Mouse (Mus musculus) heart, embryonic 11.5 days (tissue): ENCODE measurements at regions not wholly inside any gene's neighbourhood (a gene's known extent, or its start where the extent isn't known, plus 50 kb on each side); places are given as distances from the start of the nearest gene placed in this dataset.
A peak's percentile ranks its signal among the peaks of the same experiment; 100 is the strongest.

Experiments used
- ATAC-seq: fragments of 200-750 bp; cut with Nextera tagmentation; replicated peaks from 2 replicates; pipeline ENCODE4 v1.8.0; 2017; ENCODE audit warnings: moderate library complexity; ENCODE audit not compliant: insufficient number of reproducible peaks, low FRiP score, low TSS enrichment
- H3K27ac ChIP-seq: fragments of 300-500 bp; sonication (generic); 2 replicates; pipeline ENCODE4 v1.5.1; 2014; ENCODE audit warnings: mild to moderate bottlenecking, low read depth, low read length
- H3K27me3 ChIP-seq: fragments of 300-500 bp; sonication (generic); 2 replicates; pipeline ENCODE4 v1.6.1; 2014; ENCODE audit warnings: mild to moderate bottlenecking, low read length, mixed read lengths; ENCODE audit not compliant: control insufficient read depth, insufficient read depth
- H3K36me3 ChIP-seq: fragments of 300-500 bp; sonication (generic); 2 replicates; pipeline ENCODE4 v1.6.1; 2014; ENCODE audit warnings: mild to moderate bottlenecking, low read length, moderate library complexity, mixed read lengths; ENCODE audit not compliant: control insufficient read depth, insufficient read depth
- H3K4me1 ChIP-seq: fragments of 300-500 bp; sonication (generic); 2 replicates; pipeline ENCODE4 v1.6.1; 2014; ENCODE audit warnings: low read length; ENCODE audit not compliant: control insufficient read depth, insufficient read depth
- H3K4me2 ChIP-seq: fragments of 300-500 bp; sonication (generic); 2 replicates; pipeline ENCODE4 v1.6.1; 2014; ENCODE audit warnings: mild to moderate bottlenecking, moderate library complexity
- H3K4me3 ChIP-seq: fragments of 300-500 bp; sonication (generic); 2 replicates; pipeline ENCODE4 v1.5.1; 2014; ENCODE audit warnings: low read depth, low read length
- H3K9ac ChIP-seq: fragments of 300-500 bp; sonication (generic); 2 replicates; pipeline ENCODE4 v1.6.1; 2014; ENCODE audit warnings: mild to moderate bottlenecking, low read depth, low read length, moderate library complexity
- H3K9me3 ChIP-seq: fragments of 300-500 bp; sonication (generic); replicated peaks from 2 replicates; pipeline ENCODE4 v1.6.1; 2016; ENCODE audit warnings: low read length; ENCODE audit not compliant: control insufficient read depth
- WGBS: fragments of 180-500 bp; shearing (Covaris S2); extraction: QIAGEN DNeasy Blood & Tissue Kit; methylation state at CpG from one replicate; pipeline ENCODE4 v1.1.7; 2014; ENCODE audit not compliant: insufficient replicate concordance; 5-methylcytosine and 5-hydroxymethylcytosine counted together

DNA sequence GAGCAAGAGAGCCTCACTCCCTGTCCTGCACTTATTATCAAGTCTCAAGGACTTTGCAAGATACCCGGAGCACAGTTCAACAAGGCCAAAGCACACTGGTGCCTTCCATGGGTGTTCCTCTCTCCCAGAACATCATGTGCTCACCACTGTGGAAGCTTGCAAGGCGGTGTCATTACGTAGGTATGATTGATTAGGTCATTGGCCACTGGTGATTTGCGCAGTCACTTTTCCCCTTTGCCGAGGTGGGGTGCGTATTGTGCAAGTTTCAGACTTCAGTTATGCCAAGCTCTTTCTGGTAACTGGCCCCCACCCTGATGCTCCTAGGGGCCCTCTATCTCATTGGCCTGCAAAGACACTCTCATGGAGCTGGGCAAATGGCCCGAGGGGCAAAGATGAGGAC, 98.3 kb upstream of the Errfi1 start:
- ATAC-seq: no peak
- no peak overlapping the region for H3K4me3 ChIP-seq
- no peak overlapping the region for H3K27ac ChIP-seq
- no peak overlapping the region for H3K4me2 ChIP-seq
- 89% methylated on average over 7 of the region's 7 CpGs for WGBS
- H3K9me3 ChIP-seq: no peaks in the 10 kb centered on the region
- peaks cover 23% of the 10 kb centered on the region for H3K4me1 ChIP-seq
- H3K36me3 ChIP-seq: no peaks in the 10 kb centered on the region
- H3K27me3 ChIP-seq: no peaks in the 10 kb centered on the region
- no peak overlapping the region for H3K9ac ChIP-seq

DNA sequence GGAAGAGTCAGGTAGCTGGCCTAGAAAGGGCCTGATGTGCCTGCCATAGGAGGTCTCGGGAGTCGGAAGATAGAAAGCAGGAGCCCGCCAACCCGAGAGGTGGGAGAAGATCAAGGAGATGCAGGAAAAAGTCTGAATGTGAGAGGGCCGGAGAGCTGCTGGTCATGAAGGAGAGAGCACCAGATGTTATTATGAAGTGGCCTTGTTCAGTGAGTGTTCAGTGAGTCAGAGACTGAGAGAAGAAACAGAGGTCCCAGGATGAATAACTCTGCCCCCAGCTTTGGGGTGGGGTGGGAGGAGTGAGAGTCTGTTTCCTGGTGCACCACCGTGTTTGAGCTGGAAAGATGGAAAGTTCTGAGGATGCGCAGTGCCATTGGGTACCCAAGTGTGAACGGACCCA, 100.2 kb upstream of the Slc45a1 start:
- Histone ChIP-seq H3K4me2 (no peak overlapping the region), H3K27me3 (no peaks in the 10 kb centered on the region), H3K36me3 (no peaks in the 10 kb centered on the region), H3K4me1 (peaks cover 19% of the 10 kb centered on the region), H3K27ac (no peak overlapping the region), H3K4me3 (no peak overlapping the region), H3K9me3 (no peaks in the 10 kb centered on the region), H3K9ac (no peak overlapping the region)
- no peak for ATAC-seq
- 78% methylated on average over 8 of the region's 8 CpGs for WGBS

DNA sequence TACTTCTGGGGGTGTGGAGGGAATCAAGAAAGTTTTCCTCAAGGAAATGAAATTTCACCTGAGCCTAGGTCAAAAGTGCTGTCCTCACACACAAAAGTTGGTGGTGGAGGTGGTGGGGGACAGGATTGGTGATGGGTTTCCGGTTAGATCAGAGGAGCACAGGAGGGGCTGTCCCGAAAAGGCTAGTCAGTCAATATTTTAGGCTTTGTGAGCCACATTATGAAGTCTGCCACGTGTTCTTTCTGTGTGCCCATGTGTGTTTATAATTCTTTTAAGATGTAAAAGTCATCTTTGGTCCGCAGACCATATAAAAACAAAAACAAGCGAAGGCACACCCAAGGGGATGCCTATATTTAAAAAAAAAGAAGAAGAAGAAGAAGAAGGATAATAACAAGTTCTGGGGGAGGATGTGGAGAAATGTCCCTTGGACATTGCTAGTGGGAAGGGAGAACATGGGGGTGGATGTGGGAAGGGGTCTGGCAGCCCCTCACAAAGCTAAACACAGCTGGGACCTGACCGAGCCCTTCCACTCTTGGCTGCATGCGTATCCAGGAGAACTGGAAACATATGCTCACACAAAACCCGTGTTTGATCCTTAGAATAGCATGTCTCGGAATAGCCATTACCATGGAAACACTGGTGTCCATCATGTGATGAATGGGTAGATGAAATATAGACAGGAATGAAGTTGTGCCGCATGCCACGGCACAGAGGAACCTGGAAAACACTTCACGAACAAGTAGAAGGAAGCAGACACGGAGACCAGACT, 98.7 kb upstream of the Slc45a1 start:
- H3K9me3 ChIP-seq: no peaks in the 10 kb centered on the region
- peaks cover 24% of the 10 kb centered on the region for H3K4me1 ChIP-seq
- no peak overlapping the region for H3K4me3 ChIP-seq
- no peak for ATAC-seq
- no peak overlapping the region for H3K4me2 ChIP-seq
- H3K27ac ChIP-seq: no peak overlapping the region
- no peaks in the 10 kb centered on the region for H3K36me3 ChIP-seq
- H3K27me3 ChIP-seq: no peaks in the 10 kb centered on the region
- no peak overlapping the region for H3K9ac ChIP-seq
- WGBS: 81% methylated on average over 13 of the region's 13 CpGs

DNA sequence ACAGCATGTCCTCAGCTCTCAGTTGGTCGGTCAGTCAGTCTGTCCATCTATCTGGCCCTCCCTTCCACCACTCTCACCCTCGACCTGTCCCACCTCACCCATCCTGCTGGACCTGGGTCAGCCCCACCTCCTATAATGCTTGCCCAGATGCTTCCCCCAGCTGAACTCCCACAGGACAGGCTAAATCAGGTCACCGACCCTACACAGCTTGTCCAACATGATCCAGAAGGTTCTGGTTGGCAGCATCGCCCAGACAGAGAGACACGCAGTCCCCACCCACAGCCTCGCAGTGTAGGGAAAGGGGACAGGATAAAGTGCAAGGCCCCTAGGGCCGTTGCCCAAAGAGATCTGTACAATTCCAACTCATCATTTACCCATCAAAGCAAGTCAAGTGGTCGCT, 97.1 kb upstream of the Slc45a1 start:
- 76% methylated on average over 8 of the region's 8 CpGs for WGBS
- H3K4me3 ChIP-seq: no peak overlapping the region
- H3K36me3 ChIP-seq: no peaks in the 10 kb centered on the region
- H3K9ac ChIP-seq: no peak overlapping the region
- no peaks in the 10 kb centered on the region for H3K9me3 ChIP-seq
- H3K27me3 ChIP-seq: no peaks in the 10 kb centered on the region
- no peak for ATAC-seq
- no peak overlapping the region for H3K4me2 ChIP-seq
- peaks cover 25% of the 10 kb centered on the region for H3K4me1 ChIP-seq
- peak overlapping the region; percentile 57; the same call in 1 of the 2 replicates for H3K27ac ChIP-seq

DNA sequence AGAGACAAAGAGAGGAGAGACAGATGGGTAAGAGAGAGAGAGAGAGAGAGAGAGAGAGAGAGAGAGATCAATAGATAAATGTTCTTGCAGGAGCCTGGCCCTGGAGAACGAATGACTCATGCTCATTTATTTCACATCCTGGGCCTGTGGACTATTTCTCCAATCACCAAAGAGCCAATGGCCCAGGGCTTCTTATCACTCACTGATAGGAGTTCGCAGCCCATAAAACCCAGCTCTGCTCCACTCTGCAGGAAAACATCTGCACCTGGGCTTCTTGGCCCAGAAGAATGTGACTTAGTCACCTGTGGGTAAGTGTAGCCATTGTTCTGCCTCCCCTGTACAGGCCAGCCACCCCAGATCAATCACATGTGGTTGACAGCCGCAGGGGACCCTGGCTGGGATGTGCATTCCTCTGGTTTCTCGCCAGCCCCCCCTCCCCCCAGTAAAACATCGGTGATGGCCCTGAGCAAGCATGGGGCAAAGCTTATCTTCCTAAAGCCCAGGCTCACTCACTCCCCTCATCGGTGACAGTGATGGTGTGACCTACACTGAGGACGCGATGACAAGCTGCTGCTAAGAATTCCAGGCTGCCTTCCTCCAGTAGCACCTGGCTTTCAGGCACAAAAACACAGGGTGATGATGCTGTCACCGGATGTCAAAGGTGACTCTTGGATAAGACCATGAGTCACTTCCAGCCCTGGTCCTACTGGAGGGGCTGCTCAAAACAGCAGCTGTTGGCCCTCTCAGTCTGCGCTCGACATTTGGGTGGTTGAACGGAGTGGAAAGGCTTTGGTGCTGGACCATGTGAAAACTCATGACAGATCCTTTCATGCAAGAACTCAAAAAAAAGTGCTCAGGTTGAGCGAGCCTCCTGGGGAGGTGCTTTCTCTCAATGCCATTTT, 96.4 kb upstream of the Slc45a1 start:
- H3K27ac ChIP-seq: peak overlapping the region; percentile 57; the same call in 1 of the 2 replicates
- H3K9me3 ChIP-seq: no peaks in the 10 kb centered on the region
- H3K27me3 ChIP-seq: no peaks in the 10 kb centered on the region
- no peak overlapping the region for H3K9ac ChIP-seq
- 13% methylated on average over 13 of the region's 13 CpGs for WGBS
- ATAC-seq: peak; percentile 61; the same call in 1 of the 2 replicates
- no peaks in the 10 kb centered on the region for H3K36me3 ChIP-seq
- H3K4me2 ChIP-seq: peak overlapping the region; percentile 34
- no peak overlapping the region for H3K4me3 ChIP-seq
- H3K4me1 ChIP-seq: peaks cover 25% of the 10 kb centered on the region

DNA sequence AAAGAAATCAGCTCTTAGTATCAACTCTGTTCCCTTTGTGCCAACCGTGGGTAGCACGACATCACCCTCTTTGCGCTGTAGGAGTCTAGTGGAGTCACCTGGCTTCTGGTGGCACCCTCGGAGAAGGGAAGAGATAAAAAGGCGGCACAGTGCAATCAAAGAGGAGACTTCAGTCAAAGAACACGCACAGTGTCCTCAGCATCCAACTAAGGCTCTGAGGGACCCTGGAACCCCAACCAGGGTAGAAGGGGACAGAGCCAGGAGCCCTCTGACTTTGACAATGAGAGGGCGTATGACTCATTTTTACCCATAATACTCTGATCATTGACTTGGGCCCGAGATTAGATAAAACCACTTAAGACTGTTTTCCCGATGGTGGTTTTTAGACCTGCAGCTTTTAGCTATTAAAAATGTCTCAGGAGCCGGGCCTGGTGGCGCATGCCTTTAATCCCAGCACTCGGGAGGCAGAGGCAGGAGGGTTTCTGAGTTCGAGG, 94.5 kb upstream of the Slc45a1 start:
- Histone ChIP-seq H3K4me2 (no peak overlapping the region), H3K4me3 (no peak overlapping the region), H3K27ac (peak overlapping the region; percentile 59), H3K4me1 (peaks cover 25% of the 10 kb centered on the region), H3K36me3 (no peaks in the 10 kb centered on the region), H3K27me3 (no peaks in the 10 kb centered on the region), H3K9ac (0 out of 2 replicates have a peak overlapping the region, but pooled peaks have one; percentile 10), H3K9me3 (no peaks in the 10 kb centered on the region)
- 58% methylated on average over 13 of the region's 13 CpGs for WGBS
- ATAC-seq: no peak

DNA sequence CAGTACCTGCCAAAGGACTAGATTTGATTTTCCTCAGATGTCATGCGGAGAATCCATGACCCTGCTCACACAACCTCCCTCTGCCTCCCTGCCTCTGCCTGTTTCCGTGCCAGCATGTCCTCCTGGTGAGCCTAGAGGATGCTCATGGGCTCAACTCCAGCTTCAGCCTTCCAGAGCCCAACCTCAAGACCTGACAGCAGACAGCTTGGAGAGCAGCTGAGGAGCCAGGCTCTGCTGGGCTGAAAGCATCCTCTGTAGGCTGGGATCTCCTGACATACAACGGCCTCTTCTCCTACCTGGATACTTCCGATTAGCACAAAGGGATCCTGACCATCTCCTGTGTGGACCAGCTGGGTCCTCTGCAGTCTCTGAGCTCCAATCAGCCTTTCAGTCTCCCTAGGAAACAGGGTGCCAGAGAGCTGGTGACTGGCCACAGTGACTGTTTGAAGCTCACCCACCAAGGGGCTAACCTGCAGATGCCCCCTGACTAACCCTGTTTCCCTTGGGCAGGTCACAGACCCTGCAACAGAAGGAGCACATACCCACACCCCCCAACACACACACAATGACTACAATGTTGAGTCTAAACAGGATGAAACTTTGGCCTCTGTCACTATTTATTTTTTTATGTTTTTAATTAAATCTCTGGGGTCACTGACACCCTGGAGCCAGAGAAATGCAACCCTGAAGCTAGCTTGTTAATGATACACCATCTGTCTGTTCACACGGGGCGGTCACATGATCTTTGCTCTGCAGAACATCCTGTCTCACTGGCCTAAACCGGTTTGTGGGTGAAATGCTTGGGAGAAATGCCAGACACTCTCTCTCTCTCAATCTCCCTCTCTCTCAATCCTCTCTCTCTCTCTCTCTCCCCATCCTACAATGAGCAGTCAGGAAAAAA, 93.8 kb upstream of the Slc45a1 start:
- peaks cover 25% of the 10 kb centered on the region for H3K4me1 ChIP-seq
- H3K9me3 ChIP-seq: no peaks in the 10 kb centered on the region
- H3K9ac ChIP-seq: no peak overlapping the region; the same call in 1 of the 2 replicates
- H3K27me3 ChIP-seq: no peaks in the 10 kb centered on the region
- peak overlapping the region; percentile 59 for H3K27ac ChIP-seq
- H3K4me3 ChIP-seq: no peak overlapping the region
- ATAC-seq: peak; percentile 44; the same call in 1 of the 2 replicates
- no peaks in the 10 kb centered on the region for H3K36me3 ChIP-seq
- H3K4me2 ChIP-seq: no peak overlapping the region
- 57% methylated on average over 7 of the region's 7 CpGs for WGBS

DNA sequence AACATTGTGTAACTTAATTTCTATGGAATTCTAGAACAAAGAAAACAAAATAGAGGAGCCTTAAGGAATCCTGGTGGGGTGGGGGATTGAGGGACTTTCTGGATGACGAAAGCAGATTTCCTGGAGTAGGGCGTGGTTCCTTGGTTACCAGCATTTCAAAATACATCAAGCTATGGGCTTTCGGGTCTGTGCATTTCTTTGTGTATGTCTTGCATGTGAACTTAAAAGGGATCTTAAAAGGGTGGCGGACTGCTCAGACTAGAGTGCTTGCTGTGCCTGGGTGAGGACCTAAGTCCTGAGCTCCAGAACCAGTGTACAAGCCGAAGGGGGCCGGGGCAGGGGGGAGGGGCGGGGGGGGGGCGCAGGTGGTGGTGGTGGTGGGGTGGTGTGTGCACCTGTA, 91.5 kb upstream of the Slc45a1 start:
- Histone ChIP-seq H3K27ac (no peak overlapping the region), H3K4me1 (peaks cover 24% of the 10 kb centered on the region), H3K4me3 (no peak overlapping the region), H3K9ac (no peak overlapping the region), H3K36me3 (no peaks in the 10 kb centered on the region), H3K9me3 (no peaks in the 10 kb centered on the region), H3K27me3 (no peaks in the 10 kb centered on the region), H3K4me2 (no peak overlapping the region)
- WGBS: 79% methylated on average over 8 of the region's 8 CpGs
- no peak for ATAC-seq
